Mouse (Mus musculus): ENCODE measurements around the gene Gm4981. TPM values are rescaled to one million over a fixed set of nuclear protein-coding genes. Genes with fewer than 3 reads are reported as not detected.
"Not testable (repeated sequence)": the region's sequence is repeated elsewhere in the genome, so short reads cannot be mapped to it uniquely, and the experiment has no call there.

Gene Gm4981
- total RNA-seq, 2 experiments from 2014 or later = not detected

DNA sequence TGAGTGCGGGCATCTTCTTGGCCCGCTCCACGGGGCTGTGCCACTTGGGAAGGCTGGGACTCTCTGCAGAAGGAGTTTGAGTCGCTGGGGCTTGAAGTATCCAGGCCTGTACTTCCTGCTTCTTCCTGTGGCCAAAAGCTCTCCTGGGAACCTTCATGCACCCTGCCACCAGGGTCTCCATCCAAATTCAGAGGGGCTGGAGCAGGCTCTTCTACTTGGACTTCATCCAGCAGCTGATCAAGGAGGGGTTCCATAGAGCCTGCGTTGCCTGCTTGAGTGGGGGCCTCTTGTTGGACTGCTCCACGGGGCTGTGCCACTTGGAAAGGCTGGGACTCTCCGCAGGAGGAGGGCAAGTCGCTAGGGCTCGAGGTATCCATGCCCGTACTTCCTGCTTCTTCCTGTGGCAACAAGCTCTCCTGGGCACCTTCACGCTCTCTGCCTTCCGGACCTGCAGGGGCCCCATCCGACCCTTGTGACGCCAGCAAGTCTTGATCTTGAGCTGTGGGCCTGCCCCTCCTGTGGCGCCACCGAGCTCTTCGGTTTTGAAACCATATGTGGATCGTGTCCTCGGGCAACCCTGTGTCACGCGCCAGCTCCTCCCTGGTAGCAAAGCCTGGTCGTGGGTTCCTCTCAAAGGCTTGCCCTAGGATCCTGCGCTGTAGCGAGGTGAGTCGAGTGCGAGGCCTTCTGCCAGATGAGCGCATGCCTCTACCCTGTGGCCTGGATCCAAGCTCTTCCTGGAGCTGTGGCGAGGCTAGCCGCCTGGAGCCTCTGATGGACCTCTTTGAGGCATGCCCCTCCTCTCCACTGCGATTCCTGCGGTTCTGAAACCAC is 12.3 kb downstream of the Gm4981 start:
- intact Hi-C loops (cut with DNase I) = not testable (repeated sequence)
- peak; percentile 79 to 81 for DNase-seq

DNA sequence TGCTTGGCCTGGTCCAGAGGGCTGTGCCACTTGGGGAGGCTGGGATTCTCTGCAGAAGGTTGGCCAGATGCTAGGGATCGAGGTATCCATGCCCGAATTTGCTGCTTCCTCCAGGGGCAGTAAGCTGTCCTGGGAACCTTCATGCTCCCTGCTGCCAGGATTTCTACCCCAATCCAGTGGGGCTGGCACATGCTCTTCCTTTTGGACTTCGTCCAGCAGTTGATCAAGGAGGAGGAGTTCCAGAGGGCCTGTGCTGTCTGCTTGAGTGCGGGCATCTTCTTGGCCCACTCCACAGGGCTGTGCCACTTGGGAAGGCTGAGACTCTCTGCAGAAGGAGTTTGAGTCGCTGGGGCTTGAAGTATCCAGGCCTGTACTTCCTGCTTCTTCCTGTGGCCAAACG is 13.3 kb downstream of the Gm4981 start:
- intact Hi-C loops (cut with DNase I); DNase-seq: not testable (repeated sequence)

DNA sequence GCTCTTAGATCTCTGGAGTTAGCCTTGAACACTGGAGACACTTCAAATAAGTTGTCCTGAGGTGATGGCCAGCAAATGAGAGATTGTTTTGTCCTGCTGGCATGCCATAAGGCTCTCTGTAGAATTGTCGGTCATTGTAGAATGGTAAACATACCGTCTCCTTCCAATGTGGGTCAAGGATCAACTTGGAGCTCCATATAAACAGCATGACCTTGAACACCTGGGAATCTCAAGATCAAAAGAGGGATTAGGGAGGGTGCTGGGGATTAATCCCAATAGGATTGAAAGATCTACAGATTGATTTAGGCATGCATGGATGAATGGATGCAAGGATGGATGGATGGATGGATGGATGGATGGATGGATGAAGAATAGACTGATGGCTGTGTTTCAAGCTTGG is 14.9 kb downstream of the Gm4981 start:
- DNase-seq; intact Hi-C loops (cut with DNase I): not testable (repeated sequence)

DNA sequence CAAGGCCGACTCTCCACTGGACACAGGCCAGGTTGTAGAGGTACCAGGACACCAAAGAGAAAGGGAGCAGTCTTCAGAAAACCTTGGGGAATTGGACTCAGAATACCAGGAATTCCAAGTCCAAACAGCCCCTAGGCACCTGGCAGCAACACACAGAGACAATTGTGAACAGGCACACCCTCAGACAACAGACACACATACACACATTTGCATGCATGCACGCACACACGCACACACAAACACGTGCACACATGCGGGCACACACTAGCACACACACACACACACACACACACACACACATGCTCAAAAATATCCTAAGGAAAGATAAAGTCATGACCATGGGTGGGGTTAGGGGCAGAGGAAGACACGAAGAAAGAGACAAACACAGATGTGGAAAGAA is 15.8 kb downstream of the Gm4981 start:
- DNase-seq = no peak
- intact Hi-C loops (cut with DNase I) = no loop called here

DNA sequence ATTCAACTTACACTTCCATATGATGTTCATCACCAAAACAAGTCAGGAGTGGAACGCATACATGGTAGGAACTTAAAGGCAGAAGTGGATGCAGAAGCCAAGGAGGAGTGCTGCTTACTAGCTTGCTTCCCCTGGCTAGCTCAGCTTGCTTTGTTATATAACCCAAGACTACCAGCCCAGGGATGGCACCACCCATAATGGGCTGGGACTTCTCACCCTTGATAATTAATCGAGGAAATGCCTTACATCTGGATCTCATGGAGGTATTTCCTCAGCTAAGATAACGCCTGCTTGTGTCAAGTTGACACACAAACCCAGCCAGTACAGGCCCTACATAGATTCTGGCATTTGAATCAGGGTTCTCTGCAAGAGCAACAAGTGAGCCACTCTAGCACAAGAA is 19.1 kb downstream of the Gm4981 start:
- DNase-seq = no peak
- intact Hi-C loops (cut with DNase I) = no loop called here

DNA sequence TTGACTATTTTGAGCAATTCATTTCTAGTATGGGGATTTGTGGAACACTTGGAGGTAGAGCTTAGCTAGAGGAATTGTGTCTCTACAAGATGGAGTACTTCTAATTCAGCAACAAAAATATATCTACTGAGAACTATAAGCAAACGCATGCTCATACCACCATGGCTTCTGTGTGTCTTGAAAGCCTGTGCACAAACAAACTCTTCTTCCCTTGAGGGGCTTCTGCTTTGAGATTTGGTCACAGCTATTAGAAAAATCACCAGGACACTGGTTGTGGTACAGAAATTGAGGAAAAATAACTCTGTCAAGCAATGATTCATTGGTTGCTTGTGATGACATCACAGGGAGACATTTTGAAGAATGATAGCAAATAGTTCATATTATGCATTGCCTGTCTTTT is 21.1 kb downstream of the Gm4981 start:
- intact Hi-C loops (cut with DNase I) = loop anchor here (1.0 kb wide), 1 partner anchor 772 kb away; no protein-coding TSS in a partner anchor
- DNase-seq = no peak

DNA sequence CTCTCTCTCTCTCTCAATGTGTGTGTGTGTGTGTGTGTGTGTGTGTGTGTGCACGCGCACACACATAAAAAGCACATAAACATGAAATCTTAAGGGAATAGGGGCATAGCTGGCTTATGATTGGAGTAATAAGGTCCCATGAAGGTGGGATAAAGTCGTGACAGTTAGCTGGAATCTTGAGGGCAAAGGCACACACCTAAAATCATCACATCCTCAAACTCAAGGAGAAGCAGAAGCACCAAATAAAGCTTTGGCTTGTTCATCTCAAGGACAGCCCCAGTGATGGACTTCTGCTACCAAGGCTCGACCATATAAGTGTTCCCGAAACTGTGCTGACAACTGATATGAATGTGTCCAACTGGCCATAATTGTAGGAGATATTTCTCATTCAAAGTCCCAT is 21.6 kb downstream of the Gm4981 start:
- no peak for DNase-seq
- intact Hi-C loops (cut with DNase I) = loop anchor here (1.0 kb wide), 1 partner anchor 772 kb away; no protein-coding TSS in a partner anchor

DNA sequence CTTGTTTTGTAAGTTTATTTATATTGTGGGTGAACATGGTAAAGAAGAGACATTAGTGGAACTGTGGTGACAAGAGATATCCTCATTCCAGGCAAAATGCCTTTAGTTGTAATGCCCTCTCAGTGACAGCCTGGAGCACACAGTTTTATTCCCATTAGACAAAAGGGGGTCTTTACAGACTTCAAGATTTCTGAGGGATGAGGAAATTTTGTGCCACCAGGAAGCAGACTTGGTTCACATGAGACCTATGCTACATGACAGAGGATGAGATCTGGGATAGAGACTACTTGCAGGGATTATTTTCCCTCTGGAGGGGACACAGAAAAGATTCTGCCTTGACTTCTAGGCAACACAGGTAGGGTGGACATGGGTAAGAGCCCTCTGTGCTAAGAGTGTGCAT is 22.0 kb downstream of the Gm4981 start:
- DNase-seq = no peak
- intact Hi-C loops (cut with DNase I) = no loop called here

DNA sequence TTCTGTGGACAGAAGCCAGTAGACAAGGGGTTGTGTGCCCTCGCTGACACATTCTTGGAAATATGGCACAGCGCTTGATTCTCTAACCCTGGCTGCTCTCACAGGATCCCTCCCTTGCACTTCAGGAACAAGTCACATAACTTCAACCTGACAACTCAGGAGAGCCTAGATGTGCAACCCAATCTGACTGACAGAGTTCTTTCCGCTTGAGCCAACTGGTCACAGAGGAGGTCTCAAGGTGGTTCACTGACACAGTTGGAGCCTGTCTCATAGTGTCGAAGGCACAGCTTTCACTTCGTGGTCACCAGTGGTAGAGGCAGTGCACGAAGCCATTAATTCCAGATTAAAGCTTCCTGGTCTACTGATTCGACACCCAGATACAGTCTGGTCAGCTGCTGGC is 24.3 kb downstream of the Gm4981 start:
- DNase-seq = no peak
- intact Hi-C loops (cut with DNase I) = no loop called here

DNA sequence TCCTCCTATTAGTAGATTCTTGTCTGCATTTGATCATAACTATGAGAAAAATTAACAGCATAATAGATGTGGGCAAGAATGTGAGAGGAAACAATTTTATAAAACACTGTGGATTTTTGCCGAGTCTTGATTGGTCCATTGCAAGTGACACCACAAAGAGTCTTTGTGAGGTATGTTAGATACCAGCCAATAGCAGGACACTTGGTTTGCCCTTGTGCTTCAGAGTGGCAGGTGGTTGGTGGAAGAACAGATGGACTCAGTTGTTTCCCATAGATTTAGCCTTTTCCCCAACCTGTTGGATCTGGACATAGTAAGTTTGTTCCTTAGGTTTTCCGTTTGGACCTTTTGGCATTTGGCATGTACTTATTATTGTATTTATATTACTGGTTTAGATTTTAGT is 25.3 kb downstream of the Gm4981 start:
- no peak for DNase-seq
- intact Hi-C loops (cut with DNase I) = no loop called here

DNA sequence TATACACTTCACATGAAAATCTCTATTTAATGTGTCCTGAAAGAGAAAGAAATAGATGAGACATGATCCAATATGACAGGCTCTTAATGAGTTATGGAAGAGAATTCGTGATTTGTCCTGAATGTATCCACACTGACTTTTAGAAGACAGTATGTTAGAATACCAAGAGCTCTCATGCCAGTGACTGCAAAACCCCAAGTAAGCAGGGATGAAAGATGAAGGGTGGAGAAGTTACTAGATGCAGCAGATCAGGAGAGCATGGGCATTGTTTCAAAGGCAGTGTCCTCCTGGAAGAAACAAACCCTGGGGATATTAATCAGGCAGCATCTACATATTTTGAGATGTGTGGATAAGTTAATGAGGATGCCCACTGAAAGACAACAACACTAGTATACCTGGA is 26.0 kb downstream of the Gm4981 start:
- intact Hi-C loops (cut with DNase I) = no loop called here
- DNase-seq = no peak

DNA sequence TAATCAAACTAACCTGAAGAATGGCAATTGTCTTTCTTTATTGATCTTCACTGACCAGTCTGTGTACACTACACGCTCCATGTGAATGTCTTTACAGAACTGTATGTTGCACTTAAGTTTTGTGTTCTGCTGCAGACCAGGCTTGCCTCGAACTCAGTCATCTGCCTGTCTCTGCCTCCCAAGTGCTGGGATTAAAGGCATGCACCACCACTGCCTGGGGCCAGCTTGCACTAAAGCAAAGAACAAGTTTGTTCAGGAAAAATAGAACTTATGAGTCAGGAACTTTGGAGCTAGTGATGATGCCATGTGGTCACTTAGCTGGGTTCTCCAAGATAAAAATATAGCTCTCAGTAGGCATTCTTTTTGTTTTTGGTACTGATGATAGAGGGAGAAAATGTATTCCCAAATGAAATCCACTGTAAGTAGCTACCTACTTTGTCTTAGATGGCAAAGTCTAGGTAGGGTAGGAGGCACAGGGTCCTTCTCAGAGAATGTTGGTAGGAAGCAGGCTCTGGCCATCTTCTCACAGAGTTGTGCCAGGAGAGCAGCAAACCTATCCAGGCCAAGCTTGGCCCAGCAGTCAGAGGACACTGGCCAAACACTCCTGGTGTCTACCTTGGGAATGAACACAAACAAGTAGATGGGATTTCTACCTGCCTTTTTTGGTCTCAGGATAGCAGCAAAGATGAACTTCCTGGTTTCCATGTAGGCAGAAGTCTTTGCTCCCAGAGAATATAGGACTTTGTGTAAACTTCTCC is 26.6 kb downstream of the Gm4981 start:
- DNase-seq = no peak
- intact Hi-C loops (cut with DNase I) = no loop called here

DNA sequence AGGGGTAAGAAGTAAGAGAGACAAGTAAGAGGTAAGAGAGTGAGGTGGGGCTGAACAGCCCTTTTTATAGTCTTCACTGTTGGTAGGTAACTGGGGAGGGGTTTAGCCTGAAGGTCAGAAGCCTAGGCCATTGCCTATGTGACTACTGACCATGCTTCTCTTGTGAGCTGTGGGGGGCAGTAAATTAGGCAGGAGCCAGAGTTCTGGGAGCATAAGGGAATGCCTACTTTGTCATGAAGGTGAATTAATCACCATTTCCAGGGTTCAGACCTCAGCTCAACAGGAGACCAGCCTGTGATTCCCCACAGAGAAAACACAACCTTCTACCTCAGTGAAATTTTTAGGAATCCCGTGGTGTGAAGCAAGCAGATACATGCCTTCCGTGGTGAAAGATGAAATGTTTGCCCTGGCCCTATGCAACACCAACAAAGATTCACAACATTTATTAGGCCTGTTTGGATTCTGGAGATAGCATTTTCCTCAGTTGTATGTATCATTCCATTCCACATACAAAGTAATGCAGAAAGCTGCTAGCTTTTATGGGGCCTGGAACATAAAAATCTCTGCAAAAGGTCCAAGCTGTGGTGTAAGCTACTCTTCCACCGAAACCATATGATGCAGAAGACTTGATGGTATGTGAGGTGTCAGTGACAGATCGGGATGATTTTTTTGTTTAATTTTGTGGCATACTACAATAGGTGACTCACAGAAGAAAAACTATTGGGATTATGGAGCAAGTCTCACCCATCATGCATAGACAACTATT is 29.7 kb downstream of the Gm4981 start:
- intact Hi-C loops (cut with DNase I) = no loop called here
- no peak for DNase-seq

DNA sequence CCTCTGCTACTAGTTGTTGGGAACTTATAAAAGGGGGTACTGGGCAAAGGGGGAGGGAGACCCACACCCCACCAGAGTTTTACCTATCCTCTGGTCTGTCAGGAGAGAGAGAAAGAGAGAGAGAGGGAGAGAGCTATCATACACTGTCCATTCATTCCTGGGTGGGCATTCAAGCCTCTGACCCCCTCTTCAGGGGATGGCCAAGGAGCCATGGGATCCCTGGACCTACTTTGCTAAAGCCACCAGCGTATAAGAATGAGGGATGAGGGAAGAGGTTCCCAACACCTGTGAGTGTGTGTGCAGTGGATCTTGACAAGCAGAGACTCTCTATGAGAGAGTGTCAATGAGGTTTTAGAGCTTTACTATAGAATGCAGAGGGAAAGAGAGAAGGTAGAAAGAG is 30.5 kb downstream of the Gm4981 start:
- no peak for DNase-seq
- intact Hi-C loops (cut with DNase I) = no loop called here

Other genes starting within 250 kb of the Gm4981 start
- not detected for gene AW822073, start 11.8 kb downstream of the Gm4981 start, total RNA-seq (2021)
- gene Duxf3, start 4.0 kb downstream of the Gm4981 start, total RNA-seq (2021) = not detected
- 10 to 100 TPM; 15.1 to 24.0 TPM for gene Gcc2, start 18.8 kb upstream of the Gm4981 start, total RNA-seq (2021)
- gene Lims1, start 86.8 kb upstream of the Gm4981 start, total RNA-seq (2021) = 10 to 100 TPM; 34.3 to 41.9 TPM
- 10 to 100 TPM; 36.3 to 41.8 TPM for gene Ranbp2, start 210.2 kb upstream of the Gm4981 start, total RNA-seq (2021)